Mouse (Mus musculus): ENCODE data around the gene Ifnl3.

GRCm38 (mm10) chr7:28540526-28540925 lies 17.9 kb downstream of the Ifnl3 start, which contains the start of gene Sycn:
- TF ChIP-seq CTCF (IDR thresholded peaks at IDR 0.05; ENCODE audit: borderline replicate concordance, insufficient read depth, low read length) = no peak
- no peak for TF ChIP-seq POLR2A (IDR thresholded peaks at IDR 0.05; ENCODE audit: low read depth, low read length)
